Mouse (Mus musculus) kidney, postnatal 4 days (tissue): Measurements from ENCODE around the gene Fgf5.

ENCODE experiments used
- DNase-seq, 2 experiments: peaks; one replicate each; pipeline ENCODE4 v3.0.0; 2021; ENCODE audit warnings: mixed read lengths in 2 of 2

Fgf5 gene

GRCm38 (mm10) chr5:98253838-98254821 is at the start of gene Fgf5:
TSS of gene Fgf5 (plus strand) at chr5:98254184.
- peak; percentile 39 to 57 for DNase-seq

- DNase-seq = no peak
Measured at GRCm38 (mm10) chr5:98212501-98212900, 41.5 kb upstream of the Fgf5 start.

DNA sequence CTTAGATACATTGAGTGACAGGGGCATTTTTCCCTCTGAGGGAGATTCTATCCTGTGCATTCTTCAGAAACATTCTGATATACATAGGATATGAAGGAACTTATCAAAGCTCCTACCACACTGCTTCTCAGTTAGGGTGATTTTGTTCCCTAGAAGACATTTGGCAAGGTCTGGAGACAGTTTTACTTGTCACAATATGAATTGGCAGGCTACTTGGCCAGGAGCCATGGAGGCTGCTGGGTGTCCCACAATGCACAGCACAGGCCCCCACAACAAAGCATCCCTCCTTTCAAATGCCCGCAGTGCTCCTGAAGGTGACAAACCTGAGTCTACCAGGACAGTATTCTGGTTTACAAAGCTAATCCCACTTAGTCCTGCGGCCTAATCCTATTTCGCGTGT is 32.0 kb upstream of the Fgf5 start:
- no peak for DNase-seq

- no peak for DNase-seq
Measured at GRCm38 (mm10) chr5:98226710-98227109, 27.3 kb upstream of the Fgf5 start.

DNA sequence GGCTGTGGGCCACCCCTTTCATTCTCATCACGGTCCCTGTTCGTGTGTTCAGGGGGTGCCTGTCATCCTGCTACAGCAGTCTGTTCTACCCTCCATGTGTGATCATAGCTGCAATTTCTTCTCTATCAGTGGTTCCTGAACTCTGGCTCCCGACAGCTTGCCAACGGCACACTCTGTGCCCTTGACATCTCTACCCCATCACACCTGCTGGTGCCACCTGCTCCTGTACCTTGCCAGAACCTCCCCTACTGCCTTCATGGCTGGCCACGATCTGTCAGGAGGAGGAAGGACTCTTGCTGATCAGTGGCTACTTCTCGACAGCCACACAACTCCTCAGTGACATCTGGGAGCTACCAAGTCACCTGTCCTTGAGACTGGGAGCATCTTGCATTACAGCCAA is 24.5 kb upstream of the Fgf5 start:
- DNase-seq = no peak

DNA sequence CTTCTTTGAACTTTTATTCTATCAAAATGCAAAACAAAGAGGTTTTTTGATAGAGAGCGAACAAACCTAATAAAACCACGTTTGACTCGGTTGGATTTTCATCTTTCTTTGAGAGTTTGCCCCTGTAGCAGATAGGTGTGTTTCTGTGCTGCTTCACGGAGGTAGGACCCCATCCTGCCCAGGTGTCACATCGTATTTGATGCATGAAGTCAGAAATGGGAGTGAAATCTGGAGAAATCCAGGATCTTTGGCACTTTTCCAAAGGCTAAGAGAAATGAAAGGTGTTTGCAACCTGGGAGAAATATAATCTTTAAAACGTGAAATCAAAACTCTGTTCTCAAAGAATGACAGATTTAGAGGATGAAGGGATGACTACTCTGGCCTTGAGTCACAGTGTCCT is 15.5 kb upstream of the Fgf5 start:
- no peak for DNase-seq

DNA sequence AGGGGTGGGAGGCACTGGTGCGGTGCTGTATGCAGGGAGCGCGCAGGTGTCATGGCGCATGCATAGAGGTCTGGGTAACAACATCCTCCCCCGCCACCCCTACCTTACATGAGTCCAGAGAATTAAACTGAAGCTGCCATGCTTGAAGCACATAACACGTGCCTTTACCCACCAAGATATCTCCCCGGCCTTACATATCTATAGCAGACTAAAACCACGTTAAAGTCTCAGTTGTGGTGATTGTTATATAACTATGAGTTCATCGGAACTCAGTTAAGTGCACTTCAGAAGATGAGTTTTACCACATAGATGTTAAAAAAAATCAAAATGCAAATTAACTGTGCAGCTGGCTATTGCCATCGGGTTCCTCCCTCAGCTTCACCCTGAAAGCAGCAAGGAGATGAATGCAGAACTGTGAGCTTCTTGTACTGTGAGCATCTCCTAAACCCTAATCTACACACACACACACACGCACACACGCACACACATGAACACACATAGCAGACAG is 12.6 kb upstream of the Fgf5 start:
- DNase-seq = no peak

GRCm38 (mm10) chr5:98245303-98245702 is 8.7 kb upstream of the Fgf5 start:
- DNase-seq = no peak

DNA sequence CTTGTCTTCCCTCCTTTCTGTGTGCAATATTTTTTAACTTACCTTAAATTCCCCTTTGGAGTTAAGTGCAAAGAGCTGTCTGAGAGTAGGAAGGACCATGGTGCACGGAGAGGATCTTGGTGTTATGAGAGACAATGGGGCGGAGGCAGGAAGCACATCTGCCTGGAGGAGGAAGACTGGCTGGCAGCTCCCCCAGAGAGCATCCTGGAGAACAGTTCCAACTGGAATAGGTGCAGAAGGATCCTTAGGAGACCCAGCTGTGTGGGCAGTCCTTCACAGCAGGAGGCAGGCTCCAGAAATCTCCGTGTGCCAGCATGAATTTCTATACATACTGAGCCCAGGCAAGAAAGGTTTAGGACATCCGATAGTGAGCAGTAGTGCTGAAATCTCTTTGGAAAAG is 8.0 kb upstream of the Fgf5 start:
- DNase-seq = no peak

- DNase-seq = no peak
Measured at GRCm38 (mm10) chr5:98246826-98247225, 7.2 kb upstream of the Fgf5 start.

GRCm38 (mm10) chr5:98247516-98247915 is 6.5 kb upstream of the Fgf5 start:
- DNase-seq = no peak

GRCm38 (mm10) chr5:98253147-98253546 is 837 bp upstream of the Fgf5 start:
- DNase-seq = peak in 1 of 2 experiments; percentile 26

DNA sequence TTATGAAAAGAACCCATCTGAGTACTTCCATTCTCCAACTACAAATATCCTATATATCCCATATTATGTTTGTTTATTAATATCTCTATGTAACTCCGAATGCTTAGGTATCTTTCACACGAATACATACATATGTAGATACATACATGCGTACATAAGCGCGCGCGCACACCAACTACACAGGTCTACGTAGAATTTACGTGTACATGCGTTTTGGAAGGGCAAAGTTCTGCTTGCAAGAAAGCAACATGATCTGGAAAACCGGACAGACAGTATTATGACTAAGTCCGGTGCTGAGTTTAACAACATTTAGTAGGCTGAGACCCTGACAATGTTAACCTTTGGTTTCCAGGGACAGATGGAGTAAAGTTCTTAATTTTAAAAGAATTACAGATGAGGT is 1.2 kb downstream of the Fgf5 start:
- DNase-seq = no peak

DNA sequence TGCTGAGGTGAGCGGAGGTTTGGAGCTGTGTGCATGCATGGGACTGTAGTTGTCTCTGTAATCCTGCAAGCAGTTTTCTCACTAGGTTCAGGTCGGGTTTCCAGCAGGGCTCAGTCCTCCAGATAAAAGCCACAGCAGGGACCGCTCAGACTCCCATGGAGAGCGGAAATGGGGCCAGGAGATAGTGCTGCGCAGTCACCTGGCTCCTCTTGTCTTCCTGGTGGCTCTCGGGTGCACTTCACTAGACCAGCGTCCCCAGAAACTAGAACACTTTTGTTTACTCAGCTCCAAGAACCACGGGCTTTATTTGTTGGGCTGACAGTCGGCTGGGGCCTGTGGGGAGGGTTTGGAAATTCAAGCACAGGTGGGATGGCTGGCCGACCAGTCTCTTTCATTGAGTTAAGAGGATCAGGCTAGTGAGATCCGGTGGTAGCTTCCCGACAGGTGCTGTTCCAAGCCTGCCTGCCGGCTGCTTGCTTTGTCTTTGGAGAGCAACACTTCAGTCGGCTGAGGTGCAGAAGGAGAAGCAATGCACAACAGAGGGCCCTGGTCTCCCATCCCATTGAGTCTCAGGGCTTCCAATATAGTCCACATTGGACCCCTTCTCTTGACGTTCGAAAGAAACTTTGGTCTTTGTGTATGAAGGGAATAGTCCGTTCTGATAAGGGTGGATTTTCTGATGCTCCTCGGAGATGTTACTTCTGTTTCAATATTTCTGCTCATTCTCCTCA is 1.9 kb downstream of the Fgf5 start:
- DNase-seq = no peak

GRCm38 (mm10) chr5:98275318-98275818 is 21.4 kb downstream of the Fgf5 start:
- DNase-seq = no peak

- DNase-seq = no peak
Measured at GRCm38 (mm10) chr5:98281993-98282392, 28.0 kb downstream of the Fgf5 start.

GRCm38 (mm10) chr5:98283696-98284478 is 29.9 kb downstream of the Fgf5 start:
- peak; percentile 17 to 36 for DNase-seq

DNA sequence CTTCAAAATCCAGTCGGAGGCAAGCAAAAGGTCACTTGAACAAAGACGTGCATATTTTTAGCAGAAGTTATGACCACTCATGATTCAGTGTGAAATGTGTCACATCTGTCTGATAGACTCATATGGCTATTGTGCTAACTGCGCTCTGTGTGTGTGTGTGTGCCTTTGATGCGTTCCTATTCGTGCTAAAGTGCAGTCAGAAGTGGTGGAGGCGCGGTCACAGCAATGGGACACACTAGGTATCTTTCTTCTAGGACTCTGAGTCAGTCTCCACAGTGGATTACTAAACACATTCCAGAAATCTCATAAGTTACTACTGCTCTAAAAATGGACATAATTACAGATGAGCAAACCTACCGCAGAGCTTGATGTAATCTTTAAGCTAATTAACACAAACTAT is 36.7 kb downstream of the Fgf5 start:
- DNase-seq = no peak

- DNase-seq = no peak
Measured at GRCm38 (mm10) chr5:98292388-98293048, 38.5 kb downstream of the Fgf5 start.

DNA sequence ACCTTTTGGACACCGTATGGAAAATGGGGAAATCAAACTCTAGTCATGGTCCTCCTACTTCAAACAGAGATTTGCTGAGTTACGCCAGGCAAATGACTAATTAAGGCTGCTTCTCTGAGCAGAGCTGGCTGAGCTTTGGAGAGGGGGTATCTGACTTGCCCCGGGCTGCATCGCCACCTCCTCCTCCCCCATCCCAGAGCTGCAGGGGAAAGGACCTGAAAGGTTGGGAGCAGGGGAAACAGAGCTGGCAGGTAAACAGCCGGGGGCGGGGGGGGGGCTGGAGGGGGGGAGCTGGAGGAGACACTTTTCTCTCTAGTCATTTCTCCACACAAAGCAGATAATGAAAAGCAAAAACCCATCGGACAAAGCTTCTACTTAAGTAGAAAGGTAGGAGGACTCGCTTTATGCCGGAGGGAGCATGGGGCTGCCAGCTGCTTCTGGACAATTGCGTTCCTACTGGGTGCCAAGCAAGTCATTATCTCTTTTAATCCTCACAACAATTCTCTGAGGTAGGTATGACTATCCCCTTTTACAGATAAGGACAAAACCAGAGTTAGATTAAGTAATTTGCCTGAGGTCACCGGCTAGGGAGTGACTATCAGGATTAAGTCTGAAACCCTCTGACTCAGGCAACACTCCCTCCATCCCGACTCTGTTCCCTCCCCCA is 39.2 kb downstream of the Fgf5 start:
- no peak for DNase-seq

GRCm38 (mm10) chr5:98300079-98300478 is 46.1 kb downstream of the Fgf5 start:
- DNase-seq = no peak

- no peak for DNase-seq
Measured at GRCm38 (mm10) chr5:98305673-98306072, 51.7 kb downstream of the Fgf5 start.
